Mouse (Mus musculus): ENCODE data around the gene Gm6482.
"Not testable (repeated sequence)": the region's sequence is repeated elsewhere in the genome, so short reads cannot be mapped to it uniquely, and the experiment has no call there.

- TF ChIP-seq GATA1 (IDR thresholded peaks at IDR 0.05; ENCODE audit: borderline replicate concordance, low read length); TAL1 (conservative IDR thresholded peaks at IDR 0.05; ENCODE audit: low read depth, low read length); CTCF (IDR thresholded peaks at IDR 0.05; ENCODE audit: low read depth, low read length); POLR2AphosphoS5 (IDR thresholded peaks at IDR 0.05; ENCODE audit: insufficient replicate concordance, low read depth, low read length): not testable (repeated sequence)
These were observed 45.3 kb upstream of the Gm6482 start, which contains the start of gene Gm7954 for GRCm38 (mm10) chr14:41453418-41453817.

All from G1E (cell line).